Mouse (Mus musculus): Measurements from ENCODE around the gene Strn.

The Strn gene

DNA sequence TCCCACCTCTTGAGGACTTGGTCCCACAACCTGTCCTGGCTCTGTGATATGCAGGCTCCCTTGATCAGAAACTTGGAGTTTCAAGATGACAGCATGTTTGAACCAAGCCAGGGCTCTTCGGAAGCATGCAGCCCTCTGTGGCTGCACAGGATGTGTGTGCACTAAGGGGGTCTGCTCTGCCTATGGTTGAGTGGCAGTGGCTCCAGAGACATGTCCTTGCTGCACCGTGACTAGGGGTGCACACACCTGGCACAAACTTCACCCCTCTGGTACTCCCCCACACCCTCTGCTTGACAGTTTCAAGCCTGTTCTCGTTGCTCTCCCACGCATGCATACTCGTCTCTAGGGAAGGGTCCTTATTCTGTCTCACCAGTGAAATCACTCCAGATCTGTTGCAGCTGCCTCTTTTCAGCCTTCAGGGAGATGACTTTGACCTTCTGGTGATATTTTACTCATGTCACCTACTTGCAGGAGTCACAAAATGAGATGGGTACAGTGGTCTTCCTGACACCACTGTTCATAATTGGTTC lies 118.8 kb downstream of the Strn start:
- DNase-seq (ENCODE audit: low read depth) = no peak

DNA sequence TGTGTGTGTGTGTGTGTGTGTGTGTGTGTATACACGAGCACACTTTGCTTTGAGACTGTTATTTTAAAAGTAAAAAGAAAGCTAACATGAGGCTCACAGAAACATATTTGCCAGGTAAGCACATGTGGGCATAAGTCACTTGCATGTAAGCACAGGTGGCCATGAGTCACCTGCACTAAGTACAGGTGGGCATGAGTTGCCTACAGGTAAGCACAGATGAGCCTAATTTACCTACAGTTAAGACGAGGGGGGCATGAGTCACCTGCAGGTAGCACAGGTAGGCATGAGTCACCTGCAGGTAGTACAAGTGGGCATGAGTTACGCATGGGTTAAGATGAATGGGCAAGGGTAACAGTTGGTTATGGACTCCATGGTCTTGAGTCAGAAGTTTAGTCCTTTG lies 121.9 kb downstream of the Strn start:
- no peak for DNase-seq (ENCODE audit: low read depth)

DNA sequence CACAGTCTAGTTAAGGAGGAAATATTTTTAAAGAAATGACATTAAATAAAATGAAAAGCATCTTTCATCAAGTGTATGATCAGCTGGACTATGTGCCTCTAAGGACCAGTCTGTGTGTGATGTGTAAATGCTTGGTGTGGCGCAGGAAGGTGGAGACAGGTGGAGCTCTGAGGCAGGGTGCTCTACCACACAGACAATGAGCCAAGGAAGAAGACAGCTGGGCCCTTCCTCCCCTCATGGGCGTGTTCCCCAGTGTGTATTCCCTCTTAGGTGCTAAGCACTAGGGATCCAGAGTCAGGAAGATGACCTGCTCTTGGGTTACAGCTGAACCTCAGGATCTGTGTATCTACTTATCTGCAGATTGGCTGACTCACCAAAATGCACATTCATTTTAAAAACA lies 122.5 kb downstream of the Strn start:
- DNase-seq (ENCODE audit: low read depth) = peak; percentile 8

DNA sequence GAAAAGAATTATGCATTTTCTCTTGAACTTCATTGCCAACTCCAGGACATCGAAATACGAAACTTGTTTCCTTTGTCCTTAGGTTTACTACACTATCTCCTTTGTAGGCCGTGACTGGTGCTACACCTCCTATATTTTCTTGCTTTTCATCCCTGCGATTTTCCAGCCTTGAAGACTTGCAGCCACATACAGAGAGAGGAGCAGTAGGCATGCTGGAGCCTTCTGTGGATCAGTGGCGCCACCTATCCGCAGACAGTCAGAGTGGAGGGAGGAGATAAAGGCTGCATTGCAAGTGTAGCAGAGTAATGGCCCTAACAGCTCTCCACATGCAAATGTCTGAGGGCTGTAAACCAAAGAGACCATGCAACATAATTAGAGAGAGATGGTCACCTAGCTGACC lies 125.9 kb downstream of the Strn start:
- peak; percentile 12 for DNase-seq (ENCODE audit: low read depth)

DNA sequence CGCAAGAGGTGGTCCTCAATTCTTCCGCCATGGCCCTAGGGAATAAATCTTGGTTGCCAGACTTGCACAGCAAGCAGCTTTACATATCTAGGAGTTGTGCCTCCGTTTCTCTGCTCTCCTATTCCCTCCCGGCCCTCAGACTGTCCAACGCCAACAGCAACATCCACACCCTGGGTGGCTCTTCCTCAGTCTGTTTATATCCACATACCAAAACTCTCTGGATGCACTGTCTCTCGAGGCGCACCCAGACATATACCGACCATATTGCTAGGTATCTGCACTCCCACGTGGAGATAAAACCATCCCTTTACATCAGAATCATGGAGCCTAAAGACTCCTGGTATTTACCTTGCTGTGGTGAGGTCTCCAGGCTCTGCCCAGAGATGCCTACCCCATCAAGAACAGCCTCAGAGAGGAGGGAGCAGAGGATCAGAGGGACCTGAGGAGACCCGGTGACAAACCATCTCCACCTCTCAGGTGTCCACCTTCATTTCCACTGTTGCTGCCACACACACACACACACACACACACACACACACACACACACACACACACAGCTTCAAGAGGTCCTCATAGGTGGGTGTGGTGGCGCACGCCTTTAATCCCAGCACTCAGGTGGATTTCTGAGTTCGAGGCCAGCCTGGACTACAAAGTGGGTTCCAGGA lies 127.7 kb downstream of the Strn start:
- no peak for DNase-seq (ENCODE audit: low read depth)

DNA sequence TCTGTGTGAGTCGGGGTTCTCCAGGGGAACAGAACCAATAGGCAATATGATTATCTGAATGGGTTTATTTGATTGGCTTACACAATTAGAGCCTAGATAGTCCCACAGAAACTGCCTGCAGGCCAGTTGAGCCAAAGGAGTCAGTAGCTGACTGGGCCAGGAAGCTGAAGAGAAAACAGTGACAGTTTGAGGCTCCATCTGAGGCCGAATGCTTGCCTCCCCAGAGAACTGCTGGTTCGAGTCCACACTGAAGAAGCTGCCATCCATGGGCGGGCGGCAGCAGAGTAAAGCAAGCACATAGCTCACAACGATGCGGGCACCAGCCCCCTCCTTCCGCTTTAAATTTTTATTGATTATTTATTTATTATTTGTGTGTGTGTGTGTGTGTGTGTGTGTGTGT lies 128.3 kb downstream of the Strn start:
- DNase-seq (ENCODE audit: low read depth) = no peak

DNA sequence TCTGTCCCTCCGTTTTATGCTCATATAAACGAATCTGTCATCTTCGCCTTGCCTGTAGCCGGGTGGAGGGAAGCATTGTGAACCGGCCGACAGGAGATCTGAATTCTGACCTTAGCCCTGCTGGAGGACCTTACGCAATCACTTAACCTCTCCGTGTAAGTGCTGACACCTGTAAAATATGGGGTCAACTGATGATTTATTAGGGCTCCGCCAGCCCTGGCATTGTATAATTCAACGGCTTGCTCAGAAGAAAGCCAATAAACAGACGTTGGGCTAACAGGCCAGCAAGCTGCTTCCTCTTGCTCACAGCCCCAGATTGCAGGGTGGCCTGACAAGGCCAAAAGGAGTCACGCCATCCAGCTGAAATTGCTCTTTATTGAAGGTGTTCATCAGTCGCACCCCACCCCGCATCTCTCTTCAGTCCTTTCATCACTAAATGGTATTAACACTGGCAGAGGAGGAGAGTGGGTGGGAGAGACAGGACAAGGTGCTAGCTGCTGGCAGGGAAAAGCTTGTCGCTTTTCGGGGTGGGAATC lies 128.8 kb downstream of the Strn start:
- DNase-seq (ENCODE audit: low read depth) = no peak

DNA sequence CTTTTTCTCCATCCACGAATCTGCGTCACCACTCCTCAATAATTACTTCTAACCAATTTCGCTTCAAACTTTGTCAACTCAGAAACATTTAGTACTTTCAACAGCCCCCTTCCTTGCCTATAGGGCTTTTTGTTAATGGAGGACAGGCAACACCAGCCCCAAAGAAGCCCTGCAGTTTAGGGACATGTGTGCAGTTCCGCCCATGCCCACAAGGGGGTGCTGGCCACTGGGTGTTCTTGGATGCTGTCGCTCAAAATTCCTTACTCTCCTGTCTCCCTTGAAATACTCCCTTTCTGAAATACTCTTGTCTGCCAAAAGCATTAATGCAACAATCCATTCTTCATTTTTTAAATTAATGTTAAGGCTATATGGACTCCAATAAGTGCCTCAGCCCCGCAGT lies 132.6 kb downstream of the Strn start:
- DNase-seq (ENCODE audit: low read depth) = peak; percentile 64

DNA sequence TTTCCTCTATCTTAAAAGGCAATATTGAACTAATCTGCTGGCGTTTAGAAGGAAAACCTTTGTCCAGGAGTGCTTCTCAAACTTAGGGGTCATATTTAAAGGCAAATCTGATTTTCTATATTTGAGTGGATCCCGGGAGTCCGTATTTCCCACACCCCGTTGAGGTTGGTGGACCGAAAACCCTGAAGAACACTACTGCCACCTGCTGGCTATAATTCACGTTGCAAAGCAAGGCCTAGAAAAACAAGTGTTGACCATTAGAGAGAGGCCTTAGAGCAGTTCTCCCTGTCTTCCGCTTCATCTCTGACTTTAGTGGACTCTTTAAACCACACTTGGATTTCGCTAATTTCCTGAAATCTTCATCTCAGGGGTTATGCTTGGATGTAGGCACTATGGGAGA lies 133.1 kb downstream of the Strn start:
- peak; percentile 76 for DNase-seq (ENCODE audit: low read depth)

DNA sequence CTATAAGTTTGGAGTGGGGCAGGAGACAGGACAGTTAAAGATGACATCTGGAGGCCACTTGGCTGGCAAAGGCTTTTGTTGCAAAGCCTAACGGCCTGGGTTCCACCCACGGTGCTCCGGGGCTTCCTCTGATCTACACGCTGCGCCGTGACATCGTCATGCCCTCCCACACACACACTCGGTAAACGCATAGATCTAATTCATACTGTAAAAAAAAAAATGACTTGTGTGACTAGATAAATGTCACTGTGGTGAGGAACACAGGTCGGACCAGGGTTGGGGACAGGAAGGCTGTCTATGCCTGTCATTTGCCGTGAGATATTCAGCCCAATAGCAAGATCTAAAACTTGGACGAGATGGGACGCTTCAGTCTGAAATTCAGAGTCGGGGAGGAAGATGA lies 134.7 kb downstream of the Strn start:
- DNase-seq (ENCODE audit: low read depth) = no peak

DNA sequence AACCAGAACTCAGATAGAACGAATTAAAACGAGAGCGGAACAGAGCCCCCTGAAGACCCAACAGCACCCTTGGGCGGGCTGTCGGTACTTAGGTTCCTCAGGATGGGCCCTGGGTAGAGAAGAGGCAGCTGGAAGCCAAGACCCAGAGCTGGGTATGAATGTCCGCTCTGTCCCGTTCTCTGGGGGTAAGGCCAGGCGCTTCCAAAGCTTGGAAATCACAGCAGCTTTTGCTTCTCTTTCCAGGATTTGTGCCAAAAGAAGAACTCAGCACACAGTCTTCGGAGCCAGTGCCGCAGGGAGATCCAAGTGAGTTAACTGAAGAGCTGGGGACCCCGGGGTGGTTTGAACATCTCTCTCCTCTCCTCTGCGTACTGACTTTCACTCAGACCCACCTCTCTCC lies 135.4 kb downstream of the Strn start:
- no peak for DNase-seq (ENCODE audit: low read depth)

DNA sequence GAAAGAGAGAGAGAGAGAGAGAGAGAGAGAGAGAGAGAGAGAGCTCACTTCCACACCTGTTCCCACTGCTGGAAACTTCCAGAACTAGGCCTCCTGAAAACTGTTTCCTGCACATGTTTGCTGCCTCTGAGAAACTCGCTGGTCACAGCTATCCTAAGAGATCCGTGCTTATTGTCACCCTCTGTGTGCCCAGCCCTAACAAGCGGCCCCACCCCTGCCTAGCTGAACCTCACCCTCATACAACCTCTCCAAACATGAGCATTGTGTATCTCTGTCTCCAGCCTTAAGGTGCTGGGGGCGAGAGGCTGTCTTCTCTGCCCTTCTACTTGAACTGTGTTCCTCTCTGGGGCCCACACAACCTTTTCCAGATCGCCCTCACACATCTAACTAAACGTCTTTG lies 136.0 kb downstream of the Strn start:
- DNase-seq (ENCODE audit: low read depth) = no peak
